Mouse (Mus musculus) limb, embryonic 15.5 days (tissue): Measurements from ENCODE around the gene Cpvl. TPM values are rescaled to one million over a fixed set of nuclear protein-coding genes. Genes with fewer than 3 reads are reported as not detected.

ENCODE experiments used
- ATAC-seq: fragments of 200-750 bp; cut with Nextera tagmentation; 2 replicates; pipeline ENCODE4 v1.8.0; 2017; ENCODE audit warnings: low read depth, moderate TSS enrichment; ENCODE audit not compliant: insufficient number of reproducible peaks, low FRiP score, low TSS enrichment
- H3K27ac ChIP-seq: fragments of 300-500 bp; sonication (generic); 2 replicates; pipeline ENCODE4 v1.5.1; 2015; ENCODE audit warnings: moderate library complexity, mild to moderate bottlenecking, inconsistent platforms
- H3K27me3 ChIP-seq: fragments of 300-500 bp; sonication (generic); 2 replicates; pipeline ENCODE4 v1.6.1; 2015; ENCODE audit warnings: inconsistent platforms
- H3K36me3 ChIP-seq: fragments of 300-500 bp; sonication (generic); 2 replicates; pipeline ENCODE4 v1.6.1; 2015; ENCODE audit warnings: inconsistent platforms
- H3K4me1 ChIP-seq: fragments of 300-500 bp; sonication (generic); 2 replicates; pipeline ENCODE4 v1.6.1; 2015; ENCODE audit warnings: inconsistent platforms
- H3K4me2 ChIP-seq: fragments of 300-500 bp; sonication (generic); 2 replicates; pipeline ENCODE4 v1.6.1; 2015; ENCODE audit warnings: mild to moderate bottlenecking, inconsistent platforms
- H3K4me3 ChIP-seq: fragments of 300-500 bp; sonication (generic); 2 replicates; pipeline ENCODE4 v1.5.1; 2015; ENCODE audit warnings: mild to moderate bottlenecking, inconsistent platforms
- H3K9ac ChIP-seq: fragments of 300-500 bp; sonication (generic); 2 replicates; pipeline ENCODE4 v1.6.1; 2015; ENCODE audit warnings: inconsistent platforms
- H3K9me3 ChIP-seq: fragments of 300-500 bp; sonication (generic); 2 replicates; pipeline ENCODE4 v1.6.1; 2016; ENCODE audit warnings: inconsistent platforms
- WGBS: fragments of 180-500 bp; shearing (Covaris S2); methylation state at CpG from one replicate; pipeline ENCODE4 v1.1.7; 2015; 5-methylcytosine and 5-hydroxymethylcytosine counted together
- polyA plus RNA-seq: library from polyadenylated mRNA; unstranded; fragments of >200 nt; fragmentation: Nextera tagmentation; extraction: Ambion mirVana; gene quantifications from 2 replicates; pipeline ENCODE4 v1.2.1, GENCODE M21; 2015

The Cpvl gene
- polyA plus RNA-seq, 1 experiment from 2014 or later = 0.41 TPM

- no peaks in the 10 kb centered on the region for H3K9me3 ChIP-seq
- H3K9ac ChIP-seq = no peak overlapping the region
- no peaks in the 10 kb centered on the region for H3K36me3 ChIP-seq
- no peak overlapping the region for H3K4me3 ChIP-seq
- H3K4me1 ChIP-seq = 0 out of 2 replicates have a peak, but pooled peaks cover 3% of the 10 kb centered on the region
- no peaks in the 10 kb centered on the region for H3K27me3 ChIP-seq
- H3K27ac ChIP-seq = no peak overlapping the region
- no peak overlapping the region for H3K4me2 ChIP-seq
- no peak for ATAC-seq
- 61% methylated on average over 3 of the region's 3 CpGs for WGBS
These were observed 13.9 kb upstream of the Cpvl start for GRCm38 (mm10) chr6:53992386-53992785.

GRCm38 (mm10) chr6:53987235-53987634 is 8.8 kb upstream of the Cpvl start:
- H3K27me3 ChIP-seq = no peaks in the 10 kb centered on the region
- no peak for ATAC-seq
- no peak overlapping the region for H3K4me2 ChIP-seq
- WGBS = 65% methylated on average over 3 of the region's 3 CpGs
- no peaks in the 10 kb centered on the region for H3K4me1 ChIP-seq
- H3K27ac ChIP-seq = no peak overlapping the region
- H3K9me3 ChIP-seq = no peaks in the 10 kb centered on the region
- no peak overlapping the region for H3K4me3 ChIP-seq
- H3K36me3 ChIP-seq = no peaks in the 10 kb centered on the region
- H3K9ac ChIP-seq = no peak overlapping the region

- no peaks in the 10 kb centered on the region for H3K27me3 ChIP-seq
- H3K4me2 ChIP-seq = no peak overlapping the region
- no peaks in the 10 kb centered on the region for H3K4me1 ChIP-seq
- no peaks in the 10 kb centered on the region for H3K36me3 ChIP-seq
- H3K9ac ChIP-seq = no peak overlapping the region
- no peak overlapping the region for H3K27ac ChIP-seq
- ATAC-seq = no peak
- WGBS = 78% methylated on average over 14 of the region's 14 CpGs
- no peak overlapping the region for H3K4me3 ChIP-seq
- H3K9me3 ChIP-seq = no peaks in the 10 kb centered on the region
These were observed 8.0 kb upstream of the Cpvl start for GRCm38 (mm10) chr6:53986273-53986985.

GRCm38 (mm10) chr6:53983820-53984219 is 5.3 kb upstream of the Cpvl start:
- Histone ChIP-seq H3K9me3 (no peaks in the 10 kb centered on the region), H3K36me3 (no peaks in the 10 kb centered on the region), H3K4me2 (no peak overlapping the region), H3K9ac (no peak overlapping the region), H3K27ac (no peak overlapping the region), H3K27me3 (no peaks in the 10 kb centered on the region), H3K4me1 (no peaks in the 10 kb centered on the region), H3K4me3 (no peak overlapping the region)
- WGBS = 69% methylated on average over 6 of the region's 6 CpGs
- no peak for ATAC-seq

- ATAC-seq = no peak
- no peaks in the 10 kb centered on the region for H3K27me3 ChIP-seq
- WGBS = 39% methylated on average over 4 of the region's 4 CpGs
- H3K36me3 ChIP-seq = no peaks in the 10 kb centered on the region
- H3K9ac ChIP-seq = no peak overlapping the region
- no peaks in the 10 kb centered on the region for H3K4me1 ChIP-seq
- no peak overlapping the region for H3K4me3 ChIP-seq
- no peaks in the 10 kb centered on the region for H3K9me3 ChIP-seq
- H3K27ac ChIP-seq = no peak overlapping the region
- no peak overlapping the region for H3K4me2 ChIP-seq
These were observed 4.1 kb upstream of the Cpvl start for GRCm38 (mm10) chr6:53982612-53983011.

GRCm38 (mm10) chr6:53982047-53982600 is 3.7 kb upstream of the Cpvl start:
- Histone ChIP-seq H3K27ac (no peak overlapping the region), H3K36me3 (no peaks in the 10 kb centered on the region), H3K9ac (no peak overlapping the region), H3K4me3 (no peak overlapping the region), H3K4me1 (no peaks in the 10 kb centered on the region), H3K4me2 (no peak overlapping the region), H3K27me3 (no peaks in the 10 kb centered on the region), H3K9me3 (no peaks in the 10 kb centered on the region)
- WGBS = 54% methylated on average over 9 of the region's 9 CpGs
- no peak for ATAC-seq

GRCm38 (mm10) chr6:53980817-53981480 is 2.5 kb upstream of the Cpvl start:
- ATAC-seq = no peak
- Histone ChIP-seq H3K27ac (no peak overlapping the region), H3K4me3 (no peak overlapping the region), H3K36me3 (no peaks in the 10 kb centered on the region), H3K9me3 (no peaks in the 10 kb centered on the region), H3K9ac (no peak overlapping the region), H3K27me3 (no peaks in the 10 kb centered on the region), H3K4me2 (no peak overlapping the region), H3K4me1 (no peaks in the 10 kb centered on the region)
- WGBS = 85% methylated on average over 15 of the region's 15 CpGs

- H3K27ac ChIP-seq = no peak overlapping the region
- 0 out of 2 replicates have a peak, but pooled peaks cover 3% of the 10 kb centered on the region for H3K4me1 ChIP-seq
- no peaks in the 10 kb centered on the region for H3K9me3 ChIP-seq
- H3K4me3 ChIP-seq = no peak overlapping the region
- H3K36me3 ChIP-seq = no peaks in the 10 kb centered on the region
- H3K27me3 ChIP-seq = no peaks in the 10 kb centered on the region
- WGBS = 62% methylated on average over 1 of the region's 1 CpGs
- ATAC-seq = no peak
- H3K4me2 ChIP-seq = no peak overlapping the region
- no peak overlapping the region for H3K9ac ChIP-seq
These were observed 4.4 kb downstream of the Cpvl start for GRCm38 (mm10) chr6:53974040-53974439.

- 60% methylated on average over 5 of the region's 5 CpGs for WGBS
- H3K4me3 ChIP-seq = no peak overlapping the region
- no peak for ATAC-seq
- H3K27ac ChIP-seq = no peak overlapping the region
- no peaks in the 10 kb centered on the region for H3K9me3 ChIP-seq
- no peaks in the 10 kb centered on the region for H3K27me3 ChIP-seq
- no peaks in the 10 kb centered on the region for H3K36me3 ChIP-seq
- H3K9ac ChIP-seq = no peak overlapping the region
- H3K4me1 ChIP-seq = peaks cover 8% of the 10 kb centered on the region; the same call in 1 of the 2 replicates
- H3K4me2 ChIP-seq = no peak overlapping the region
These were observed 5.0 kb downstream of the Cpvl start for GRCm38 (mm10) chr6:53973468-53973867.

- Histone ChIP-seq H3K4me2 (no peak overlapping the region), H3K9ac (no peak overlapping the region), H3K4me1 (peaks cover 9% of the 10 kb centered on the region; the same call in 1 of the 2 replicates), H3K4me3 (no peak overlapping the region), H3K9me3 (no peaks in the 10 kb centered on the region), H3K27me3 (no peaks in the 10 kb centered on the region), H3K27ac (no peak overlapping the region), H3K36me3 (no peaks in the 10 kb centered on the region)
- 76% methylated on average over 12 of the region's 12 CpGs for WGBS
- no peak for ATAC-seq
These were observed 6.2 kb downstream of the Cpvl start for GRCm38 (mm10) chr6:53972238-53972743.

GRCm38 (mm10) chr6:53971729-53972128 is 6.7 kb downstream of the Cpvl start:
- no peak overlapping the region for H3K9ac ChIP-seq
- no peak overlapping the region for H3K4me3 ChIP-seq
- no peak for ATAC-seq
- no peaks in the 10 kb centered on the region for H3K36me3 ChIP-seq
- peaks cover 9% of the 10 kb centered on the region; the same call in 1 of the 2 replicates for H3K4me1 ChIP-seq
- no peak overlapping the region for H3K27ac ChIP-seq
- H3K4me2 ChIP-seq = no peak overlapping the region
- H3K27me3 ChIP-seq = no peaks in the 10 kb centered on the region
- 53% methylated on average over 3 of the region's 3 CpGs for WGBS
- H3K9me3 ChIP-seq = no peaks in the 10 kb centered on the region

GRCm38 (mm10) chr6:53969081-53969480 is 9.4 kb downstream of the Cpvl start:
- Histone ChIP-seq H3K27me3 (no peaks in the 10 kb centered on the region), H3K4me3 (no peak overlapping the region), H3K4me1 (peaks cover 13% of the 10 kb centered on the region; the same call in 1 of the 2 replicates), H3K9me3 (no peaks in the 10 kb centered on the region), H3K36me3 (no peaks in the 10 kb centered on the region), H3K9ac (no peak overlapping the region), H3K4me2 (no peak overlapping the region), H3K27ac (no peak overlapping the region)
- 77% methylated on average over 10 of the region's 10 CpGs for WGBS
- ATAC-seq = no peak
